Mouse (Mus musculus): ENCODE data around the gene Kif27.

DNA sequence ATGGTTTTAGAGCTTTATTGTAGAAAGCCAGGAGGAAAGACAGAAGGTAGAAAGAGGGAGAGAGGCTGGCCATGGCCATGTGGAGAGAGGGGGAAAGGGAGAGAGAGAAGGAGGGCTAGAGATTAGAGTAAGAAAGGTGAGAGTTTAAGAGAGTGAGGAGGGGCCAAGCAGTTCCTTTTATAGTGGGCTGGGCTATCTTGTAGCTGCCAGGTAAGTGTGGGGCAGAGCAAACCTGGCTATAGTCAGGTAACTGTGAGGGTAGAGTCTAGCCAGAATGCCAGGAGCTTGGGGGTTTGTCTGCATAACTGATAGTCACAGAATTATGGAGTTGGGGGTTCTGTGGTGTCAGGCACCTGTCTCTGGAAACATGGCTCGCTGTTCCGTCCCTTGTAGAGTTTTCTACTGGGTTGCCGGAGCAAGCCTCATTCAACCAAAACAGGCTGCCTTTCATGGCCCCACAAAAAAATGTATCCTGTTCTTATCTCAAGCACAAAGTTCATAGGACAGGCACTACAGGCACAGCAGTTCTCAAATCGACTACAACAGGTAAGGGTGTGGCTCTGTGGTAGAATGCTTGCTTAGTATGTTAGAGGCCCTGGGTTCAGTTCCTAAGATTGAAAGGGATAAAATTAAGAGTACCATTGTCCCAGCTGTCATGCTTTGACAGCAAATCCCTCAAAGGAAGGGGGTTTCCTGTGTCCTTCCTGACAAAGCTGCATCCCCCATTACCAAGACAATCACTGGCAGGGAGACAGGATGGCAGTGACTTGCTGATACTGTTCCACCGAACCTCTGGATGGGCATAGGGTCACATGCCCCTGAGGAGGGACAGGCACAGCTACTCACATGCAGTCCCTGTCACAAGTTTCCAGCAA, 13.6 kb upstream of the Kif27 start:
- TF ChIP-seq EP300 (optimal IDR thresholded peaks at IDR 0.05) (no peak), CTCF (IDR thresholded peaks at IDR 0.05; ENCODE audit: low read depth) (no peak)
